Mouse (Mus musculus): ENCODE measurements around the gene Tet1. TPM values are rescaled to one million over a fixed set of nuclear protein-coding genes. Genes with fewer than 3 reads are reported as not detected.
A peak's percentile ranks its signal among the peaks of the same experiment; 100 is the strongest.

Gene Tet1
- total RNA-seq, 2 experiments from 2014 or later: 2.2 to 4.2 TPM

- intact Hi-C loops (cut with DNase I): no loop called here
- DNase-seq: no peak
Observed at GRCm38 (mm10) chr10:62892549-62893232, 16.1 kb downstream of the Tet1 start.

- no peak for DNase-seq
- intact Hi-C loops (cut with DNase I): no loop called here
Observed at GRCm38 (mm10) chr10:62891025-62891424, 17.8 kb downstream of the Tet1 start.

GRCm38 (mm10) chr10:62886799-62887591, 21.8 kb downstream of the Tet1 start:
- peak; percentile 35 to 56 for DNase-seq
- intact Hi-C loops (cut with DNase I): no loop called here

- DNase-seq: peak in 1 of 2 experiments; percentile 5
- intact Hi-C loops (cut with DNase I): no loop called here
Observed at GRCm38 (mm10) chr10:62885969-62886798, 22.6 kb downstream of the Tet1 start.

GRCm38 (mm10) chr10:62885460-62885859, 23.3 kb downstream of the Tet1 start:
- no peak for DNase-seq
- intact Hi-C loops (cut with DNase I): no loop called here

GRCm38 (mm10) chr10:62884517-62884916, 24.3 kb downstream of the Tet1 start:
- no peak for DNase-seq
- intact Hi-C loops (cut with DNase I): no loop called here

- intact Hi-C loops (cut with DNase I): no loop called here
- DNase-seq: no peak
Observed at GRCm38 (mm10) chr10:62883933-62884372, 24.8 kb downstream of the Tet1 start.

- intact Hi-C loops (cut with DNase I): no loop called here
- DNase-seq: no peak
Observed at GRCm38 (mm10) chr10:62881211-62881610, 27.6 kb downstream of the Tet1 start.

- intact Hi-C loops (cut with DNase I): no loop called here
Observed at GRCm38 (mm10) chr10:62878056-62878455, 30.7 kb downstream of the Tet1 start.

GRCm38 (mm10) chr10:62875565-62875964, 33.2 kb downstream of the Tet1 start:
- intact Hi-C loops (cut with DNase I): no loop called here
- DNase-seq: no peak

More at GRCm38 (mm10) chr10:62878056-62878455, 30.7 kb downstream of the Tet1 start:
- DNase-seq: no peak

- intact Hi-C loops (cut with DNase I): no loop called here
- no peak for DNase-seq
Observed at GRCm38 (mm10) chr10:62874828-62875227, 34.0 kb downstream of the Tet1 start.

GRCm38 (mm10) chr10:62866035-62866791, 42.6 kb downstream of the Tet1 start:
- DNase-seq: peak; percentile 34 to 52
- intact Hi-C loops (cut with DNase I): no loop called here

GRCm38 (mm10) chr10:62865167-62866034, 43.4 kb downstream of the Tet1 start:
- peak; percentile 48 to 68 for DNase-seq
- intact Hi-C loops (cut with DNase I): no loop called here

- intact Hi-C loops (cut with DNase I): no loop called here
- no peak for DNase-seq
Observed at GRCm38 (mm10) chr10:62863563-62863962, 45.2 kb downstream of the Tet1 start.

GRCm38 (mm10) chr10:62862435-62862834, 46.4 kb downstream of the Tet1 start:
- intact Hi-C loops (cut with DNase I): no loop called here
- no peak for DNase-seq

GRCm38 (mm10) chr10:62858967-62859366, 49.8 kb downstream of the Tet1 start:
- intact Hi-C loops (cut with DNase I): no loop called here
- DNase-seq: no peak

GRCm38 (mm10) chr10:62856690-62857290, 52.0 kb downstream of the Tet1 start:
- intact Hi-C loops (cut with DNase I): no loop called here
- DNase-seq: no peak

- intact Hi-C loops (cut with DNase I): no loop called here
Observed at GRCm38 (mm10) chr10:62854992-62855391, 53.8 kb downstream of the Tet1 start.

GRCm38 (mm10) chr10:62854581-62854980, 54.2 kb downstream of the Tet1 start:
- no peak for DNase-seq
- intact Hi-C loops (cut with DNase I): no loop called here

More at GRCm38 (mm10) chr10:62854992-62855391, 53.8 kb downstream of the Tet1 start:
- no peak for DNase-seq
